Mouse (Mus musculus) lung, postnatal 10 days (tissue): Measurements from ENCODE around the gene Birc2.

ENCODE experiments used
- DNase-seq: peaks from one replicate; pipeline ENCODE4 v3.0.0; 2021

Birc2 gene

DNA sequence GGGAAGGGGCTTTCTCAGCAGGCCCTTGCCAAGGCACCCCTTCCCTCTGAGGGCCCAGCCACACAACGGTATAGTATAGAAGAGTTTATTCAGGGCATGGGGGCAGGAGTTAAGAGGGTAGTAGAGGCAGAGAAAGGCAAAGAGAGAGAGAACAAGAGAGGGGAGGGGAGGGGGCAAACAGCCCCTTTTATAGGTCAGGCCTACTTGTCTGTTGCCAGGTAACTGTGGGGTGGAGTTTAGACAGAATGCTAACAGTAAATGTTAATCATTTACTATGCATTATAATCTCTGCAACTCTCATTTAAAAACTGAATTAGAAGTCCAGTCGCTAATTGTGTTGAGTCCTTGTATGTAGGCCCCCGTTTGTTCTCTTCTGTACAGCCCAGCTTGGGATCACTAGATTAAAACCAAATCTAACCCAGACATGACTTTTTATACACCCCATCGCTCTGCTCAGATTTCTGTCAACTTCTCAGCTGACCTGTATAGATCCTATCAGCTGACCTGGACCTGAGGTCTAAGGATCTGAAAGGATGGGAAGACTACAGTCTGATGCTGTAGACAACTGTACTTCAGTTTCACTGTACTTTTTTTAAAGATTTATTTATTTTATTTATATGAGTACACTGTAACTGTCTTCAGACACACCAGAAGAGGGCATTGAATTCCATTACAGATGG lies 8.5 kb upstream of the Birc2 start:
- DNase-seq: no peak

DNA sequence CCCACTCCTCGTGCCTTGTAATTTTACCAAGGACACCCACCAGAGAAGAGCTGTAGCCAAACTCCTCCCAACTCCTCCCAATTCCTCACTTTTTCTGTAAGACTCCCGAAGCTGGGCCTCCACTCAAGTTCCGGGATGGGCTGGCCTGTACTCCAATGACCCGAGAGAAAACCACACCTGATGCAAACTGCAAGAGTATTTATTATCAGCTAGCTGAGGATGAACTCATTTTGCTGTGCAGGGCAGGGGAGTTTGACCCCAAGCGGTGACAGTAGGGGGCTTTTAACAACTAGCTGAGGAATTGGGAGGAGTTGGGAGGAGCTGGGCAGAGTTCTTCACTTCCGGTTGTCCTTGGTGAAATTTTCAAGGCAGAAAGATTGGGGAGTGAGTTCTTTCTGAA lies 4.4 kb upstream of the Birc2 start:
- DNase-seq: no peak

DNA sequence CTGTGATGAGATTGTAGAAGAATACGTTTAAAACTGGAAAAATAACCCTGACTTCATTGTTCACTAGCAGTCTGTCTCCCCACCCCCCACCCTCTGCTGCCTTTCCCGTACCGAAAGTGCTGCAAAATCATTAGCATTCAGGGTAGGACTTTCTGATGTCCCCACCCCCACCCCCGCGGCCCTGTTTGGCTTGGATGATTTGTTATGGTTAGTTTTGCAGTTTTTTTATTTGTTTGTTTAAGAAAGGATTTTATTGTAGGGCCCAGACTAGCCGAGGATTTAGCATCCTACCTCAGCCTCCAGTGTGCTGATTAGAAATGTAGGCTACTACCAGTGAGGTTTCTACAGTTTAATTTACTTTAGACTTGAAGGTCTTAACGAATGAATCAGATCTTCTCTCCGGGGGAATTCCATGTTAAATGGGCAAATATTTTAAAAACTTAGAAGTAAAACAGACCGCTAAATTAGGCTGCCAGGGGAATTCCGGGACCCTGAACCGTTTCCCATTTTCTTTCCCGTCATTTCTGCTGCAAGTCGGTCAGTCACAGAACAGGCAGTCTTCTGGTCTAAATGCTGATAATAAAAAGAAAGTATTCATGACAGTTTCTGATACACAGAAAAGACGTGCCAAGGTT lies 1.1 kb upstream of the Birc2 start:
- no peak for DNase-seq

DNA sequence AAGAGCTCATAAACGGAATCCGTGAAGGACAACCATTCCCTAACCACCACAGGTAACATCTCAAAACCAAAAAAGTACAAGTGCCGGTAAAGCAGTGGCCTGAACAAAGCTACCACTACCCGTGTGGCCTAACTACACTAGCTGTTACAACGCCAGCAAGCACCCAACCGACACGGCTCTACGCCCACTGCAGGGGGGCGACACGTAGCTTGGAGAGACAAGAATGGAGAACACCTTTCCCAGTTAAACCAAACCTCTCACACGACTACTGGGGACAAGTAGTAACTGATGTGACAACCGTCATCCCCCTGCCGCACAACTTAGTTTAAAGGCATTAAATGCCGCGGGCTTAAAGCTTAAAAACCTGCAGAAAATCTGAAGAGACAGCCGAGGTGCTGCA lies 533 bp downstream of the Birc2 start:
- DNase-seq: peak; percentile 46

DNA sequence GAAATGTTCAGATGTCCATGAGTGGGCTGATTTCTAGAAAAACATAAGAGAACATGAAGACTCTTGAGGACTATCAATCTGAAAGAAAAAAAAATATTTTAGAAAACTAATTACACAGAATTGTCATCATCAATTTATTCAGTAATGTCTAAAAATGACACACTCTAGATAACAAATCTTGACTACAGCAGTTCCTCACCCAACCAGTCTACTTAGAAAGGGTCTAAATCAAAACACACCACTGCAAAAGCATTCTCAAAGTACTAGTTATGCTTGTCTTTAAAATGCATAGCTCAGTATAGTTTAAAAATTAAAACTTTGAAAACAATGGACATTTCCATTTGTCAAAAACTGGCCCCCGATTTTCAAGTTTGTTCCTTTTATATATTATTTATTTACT lies 1.6 kb downstream of the Birc2 start:
- no peak for DNase-seq

DNA sequence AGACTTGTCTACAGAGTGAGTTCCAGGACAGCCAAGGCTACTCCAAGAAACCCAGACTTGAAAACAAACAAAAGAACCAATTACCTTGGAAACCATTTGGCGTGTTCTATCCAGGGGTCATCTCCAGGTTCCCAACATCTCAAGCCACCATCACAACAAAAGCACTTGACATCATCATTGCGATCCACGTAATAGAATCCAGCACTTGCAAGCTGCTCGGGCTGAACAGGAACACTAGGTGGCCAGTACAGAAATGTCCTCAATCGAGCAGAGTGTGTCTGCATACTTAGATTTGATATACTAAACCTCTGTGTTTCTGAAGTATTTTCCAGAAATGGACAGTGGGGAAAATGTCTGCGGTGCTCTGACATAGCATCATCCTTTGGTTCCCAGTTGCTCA lies 3.4 kb downstream of the Birc2 start:
- no peak for DNase-seq

DNA sequence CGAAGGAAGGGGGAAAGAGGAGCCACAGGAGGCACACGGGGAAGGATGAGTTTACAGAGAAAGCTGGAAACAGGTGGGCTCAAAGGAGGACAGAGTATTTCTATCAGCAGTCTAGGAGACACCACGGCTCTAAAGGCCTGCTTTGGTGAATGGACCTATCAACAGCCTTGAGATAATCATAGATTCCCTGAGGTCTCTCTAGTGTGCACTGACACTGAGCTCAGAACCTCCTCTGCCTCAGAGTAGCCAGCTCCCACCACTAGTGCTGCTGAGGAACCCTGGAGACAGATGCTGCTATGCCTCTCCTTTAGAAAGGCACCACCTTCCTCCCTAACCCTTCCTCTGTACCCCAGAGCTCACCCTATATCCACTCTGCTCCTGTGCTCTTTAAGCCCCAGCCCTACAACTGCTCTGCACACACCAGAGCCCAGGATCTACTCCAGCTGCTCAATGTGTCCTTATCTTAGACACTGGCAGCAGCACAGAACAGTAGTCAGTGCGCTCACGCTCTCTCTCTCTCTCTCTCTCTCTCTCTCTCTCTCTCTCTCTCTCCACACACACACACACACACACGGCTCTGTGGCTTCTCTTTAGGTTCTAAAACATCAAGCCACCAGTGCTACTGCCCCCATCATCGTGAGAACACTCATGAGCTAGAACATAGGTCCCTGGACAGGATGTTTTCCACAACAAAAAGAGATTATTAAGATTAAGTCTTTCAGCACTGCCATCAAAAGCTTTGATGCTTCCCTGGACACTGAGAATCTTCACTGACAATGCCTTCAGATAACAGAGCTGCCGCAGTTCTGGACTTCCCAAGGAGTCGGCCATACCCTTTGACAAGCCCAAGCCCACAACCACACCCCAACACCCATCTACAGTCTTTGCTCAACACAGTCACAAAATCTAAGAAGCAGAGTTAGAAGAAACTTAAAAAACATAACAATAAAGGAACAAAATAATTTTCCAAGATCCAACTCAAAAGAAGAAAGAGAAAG lies 7.0 kb downstream of the Birc2 start:
- no peak for DNase-seq

DNA sequence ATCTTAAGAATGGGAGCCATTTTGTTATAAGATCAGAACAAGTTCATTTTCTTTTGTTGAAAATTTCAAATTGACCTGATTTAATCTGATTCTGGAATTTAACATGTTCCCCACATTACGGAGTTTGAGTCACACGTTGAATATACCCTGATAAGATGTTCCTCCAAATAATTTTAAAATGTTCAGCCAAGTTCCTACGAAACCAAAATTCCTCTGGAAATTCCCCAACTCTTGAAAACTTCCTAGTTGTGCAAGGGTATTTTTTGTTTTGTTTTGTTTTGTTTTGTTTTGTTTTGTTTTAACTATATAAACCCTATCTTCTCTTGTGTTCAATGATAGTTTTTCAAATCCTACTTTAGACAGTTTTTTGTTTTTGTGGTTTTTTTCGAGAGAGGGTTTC lies 8.2 kb downstream of the Birc2 start:
- DNase-seq: peak; percentile 11

DNA sequence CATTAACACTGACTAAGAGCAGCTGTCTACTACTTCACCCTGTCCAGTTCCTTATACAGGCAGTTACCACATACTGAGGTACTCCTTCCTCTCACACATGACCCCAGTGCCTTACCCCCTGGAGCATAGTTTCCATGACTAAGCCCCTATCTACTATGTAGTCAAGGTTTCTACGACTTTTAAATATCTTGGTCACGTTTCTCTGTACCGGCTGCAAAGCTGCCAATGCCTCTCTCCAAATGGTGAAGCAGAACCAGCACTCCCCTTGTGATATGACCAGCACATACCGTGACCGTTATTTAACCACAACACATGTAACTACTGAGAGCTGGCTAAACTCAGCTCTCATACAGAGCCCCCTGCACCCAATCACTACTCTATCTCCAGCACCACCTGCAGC lies 11.9 kb downstream of the Birc2 start:
- DNase-seq: no peak

DNA sequence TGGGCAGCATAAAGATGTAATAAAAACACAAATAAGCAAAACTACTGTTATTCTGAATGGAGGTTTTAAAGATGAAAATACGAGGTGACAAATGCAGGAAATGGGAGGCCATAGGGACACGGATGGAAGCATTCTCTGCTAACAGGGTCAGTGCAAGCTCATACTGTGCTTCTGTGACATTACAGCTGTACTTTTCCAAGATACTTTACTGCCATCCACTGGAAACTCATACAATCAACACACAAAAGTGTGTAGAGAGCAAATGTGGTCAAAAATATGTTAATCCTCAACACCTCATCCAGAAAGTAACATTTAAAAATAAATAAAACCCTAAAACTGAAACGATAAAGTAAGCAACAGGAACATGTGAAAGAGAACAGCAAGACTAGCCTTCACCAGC lies 14.1 kb downstream of the Birc2 start:
- no peak for DNase-seq

DNA sequence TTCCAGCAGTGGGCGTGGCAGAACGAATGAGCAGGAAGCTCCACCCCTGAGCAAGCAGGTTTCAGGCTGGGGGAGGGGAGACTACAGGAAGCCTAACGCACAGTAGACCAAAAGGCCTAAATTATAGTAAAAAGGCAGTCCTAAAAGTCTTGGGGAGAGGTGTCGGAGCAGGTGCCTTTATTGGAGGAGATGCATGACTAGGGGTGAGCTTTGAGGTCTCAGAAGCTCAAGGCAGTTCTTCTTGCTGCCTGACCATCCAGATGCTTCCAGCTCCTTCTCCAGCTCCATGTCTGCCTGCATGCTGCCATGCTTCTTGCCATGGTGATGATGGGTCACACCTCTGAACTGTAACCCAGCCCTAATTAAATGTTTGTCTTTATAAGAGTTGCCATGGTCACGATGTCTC lies 31.8 kb downstream of the Birc2 start:
- DNase-seq: no peak

DNA sequence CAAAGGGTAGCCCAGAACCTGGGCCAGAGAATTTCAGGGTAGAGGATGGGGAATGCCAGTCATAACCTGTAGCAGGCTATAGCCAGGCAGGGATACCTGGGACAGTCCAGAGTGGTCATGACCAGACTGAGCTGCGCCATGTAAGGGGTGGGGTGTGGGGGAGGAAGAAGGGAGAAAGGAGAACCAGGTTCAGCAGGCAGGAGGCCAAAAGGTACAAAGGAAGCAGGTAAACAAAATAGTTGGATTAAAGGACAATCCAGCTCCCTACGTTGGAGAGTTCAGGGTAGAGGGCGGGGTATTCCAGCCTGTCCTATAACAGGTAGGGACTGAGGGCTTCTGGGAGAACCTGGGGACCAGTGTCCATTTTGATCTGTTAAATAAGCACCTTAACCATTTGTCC lies 38.3 kb downstream of the Birc2 start:
- DNase-seq: no peak

DNA sequence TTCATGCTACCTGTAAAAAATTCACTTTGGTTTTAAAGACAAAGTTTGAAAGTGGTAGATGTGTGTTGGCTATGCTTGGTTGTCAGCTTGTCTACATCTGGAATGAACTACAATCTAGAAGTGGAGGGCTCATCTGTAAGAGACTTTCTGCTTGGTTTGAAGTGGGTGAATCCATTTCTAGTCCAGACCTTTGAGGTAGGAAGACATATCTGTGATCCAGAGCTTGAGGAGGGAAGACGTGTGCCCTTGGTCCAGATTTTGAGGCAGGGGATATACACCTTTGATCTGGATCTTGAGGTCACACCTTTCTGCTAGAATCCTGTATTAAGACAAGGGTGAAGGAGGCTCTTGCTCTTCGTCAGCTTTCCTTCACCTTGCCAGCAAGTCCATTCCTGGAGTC lies 39.3 kb downstream of the Birc2 start:
- no peak for DNase-seq

DNA sequence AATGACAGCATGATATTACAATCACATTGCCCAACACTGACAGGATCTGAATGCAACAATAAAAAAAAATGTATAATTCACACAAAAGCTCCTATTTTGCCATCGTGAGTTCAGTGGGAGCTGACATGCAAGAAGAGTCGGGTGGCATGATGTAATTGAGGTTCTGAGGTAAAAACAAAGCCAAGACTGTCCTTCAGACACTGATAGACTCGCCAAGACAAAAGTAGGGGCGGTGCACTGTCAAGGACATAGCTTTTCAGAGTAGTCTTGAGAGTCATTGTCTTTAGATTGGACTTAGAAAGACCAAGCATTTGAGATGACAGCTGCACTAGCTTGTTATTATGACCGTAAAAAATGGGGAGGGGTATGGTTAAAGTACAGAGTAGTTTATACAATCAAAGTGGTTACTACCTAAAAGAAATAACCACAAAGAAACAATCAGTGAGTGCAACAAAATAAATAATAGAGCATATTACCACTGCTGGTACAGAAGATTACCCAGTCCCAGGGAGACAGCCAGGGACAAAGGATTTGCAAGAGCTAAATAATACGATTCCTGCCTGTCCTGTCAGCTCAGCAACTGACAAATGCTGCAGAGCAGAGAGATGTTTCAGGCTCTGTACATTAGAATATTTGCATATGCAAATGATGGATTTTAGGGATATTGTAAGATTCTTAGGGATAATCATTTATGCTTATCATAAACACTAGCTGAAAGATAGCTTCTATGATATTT lies 40.6 kb downstream of the Birc2 start:
- DNase-seq: no peak

DNA sequence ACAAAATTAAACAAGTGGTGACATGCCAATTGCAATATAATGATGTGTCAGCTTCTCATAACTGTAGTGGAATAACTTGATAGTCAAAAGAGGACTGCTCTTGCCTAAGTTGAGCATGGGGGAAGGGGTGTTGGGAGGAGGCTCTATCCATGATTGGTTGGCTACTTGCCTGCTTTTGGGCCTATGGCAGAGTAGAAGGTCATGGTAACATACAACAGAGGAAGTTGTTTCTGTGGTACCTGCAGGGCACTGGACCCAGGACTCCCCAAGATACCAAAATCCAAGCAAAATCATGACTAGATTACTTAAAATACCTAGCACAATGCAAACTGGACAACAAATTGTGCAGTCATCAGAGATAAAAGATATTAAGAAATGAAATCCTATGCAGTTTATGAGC lies 41.3 kb downstream of the Birc2 start:
- DNase-seq: no peak

DNA sequence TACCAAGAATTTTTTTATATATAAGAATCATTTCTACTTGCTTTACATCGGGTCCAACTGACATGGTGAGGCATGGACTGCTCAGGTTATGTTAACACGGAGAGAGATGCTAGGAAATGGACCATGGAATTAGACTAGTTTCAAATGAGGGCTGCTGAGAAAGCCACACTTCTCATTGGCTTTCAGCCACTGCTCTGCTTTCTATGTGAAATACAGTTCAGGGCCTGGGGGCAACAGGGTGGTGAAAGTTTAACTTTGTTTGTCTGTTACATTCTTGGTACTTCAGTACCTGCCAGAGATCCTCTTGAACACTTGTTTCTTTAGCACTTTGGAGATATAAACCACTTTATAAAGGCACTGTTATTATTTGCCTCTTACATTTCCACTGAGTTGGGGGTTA lies 43.3 kb downstream of the Birc2 start:
- DNase-seq: no peak

DNA sequence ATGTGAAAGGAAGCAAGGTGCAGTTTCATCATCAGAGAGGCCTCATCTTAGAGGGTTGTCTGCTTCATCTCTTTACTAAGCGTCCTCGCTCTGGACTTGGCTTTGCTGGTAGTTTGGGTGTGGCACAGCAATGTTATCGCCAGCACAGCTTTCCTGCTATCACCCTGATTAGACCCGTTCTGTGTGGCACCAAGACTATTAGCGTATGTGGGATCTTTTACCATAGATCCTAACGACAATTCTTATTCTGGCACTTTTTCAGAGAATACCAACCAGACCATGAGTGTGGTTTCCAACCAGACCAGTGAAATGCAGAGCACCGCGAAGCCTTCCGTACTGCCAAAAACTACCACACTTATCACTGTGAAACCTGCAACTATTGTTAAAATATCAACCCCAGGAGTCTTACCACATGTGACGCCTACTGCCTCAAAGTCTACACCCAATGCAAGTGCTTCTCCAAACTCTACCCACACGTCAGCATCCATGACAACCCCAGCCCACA lies 46.2 kb downstream of the Birc2 start:
- no peak for DNase-seq

DNA sequence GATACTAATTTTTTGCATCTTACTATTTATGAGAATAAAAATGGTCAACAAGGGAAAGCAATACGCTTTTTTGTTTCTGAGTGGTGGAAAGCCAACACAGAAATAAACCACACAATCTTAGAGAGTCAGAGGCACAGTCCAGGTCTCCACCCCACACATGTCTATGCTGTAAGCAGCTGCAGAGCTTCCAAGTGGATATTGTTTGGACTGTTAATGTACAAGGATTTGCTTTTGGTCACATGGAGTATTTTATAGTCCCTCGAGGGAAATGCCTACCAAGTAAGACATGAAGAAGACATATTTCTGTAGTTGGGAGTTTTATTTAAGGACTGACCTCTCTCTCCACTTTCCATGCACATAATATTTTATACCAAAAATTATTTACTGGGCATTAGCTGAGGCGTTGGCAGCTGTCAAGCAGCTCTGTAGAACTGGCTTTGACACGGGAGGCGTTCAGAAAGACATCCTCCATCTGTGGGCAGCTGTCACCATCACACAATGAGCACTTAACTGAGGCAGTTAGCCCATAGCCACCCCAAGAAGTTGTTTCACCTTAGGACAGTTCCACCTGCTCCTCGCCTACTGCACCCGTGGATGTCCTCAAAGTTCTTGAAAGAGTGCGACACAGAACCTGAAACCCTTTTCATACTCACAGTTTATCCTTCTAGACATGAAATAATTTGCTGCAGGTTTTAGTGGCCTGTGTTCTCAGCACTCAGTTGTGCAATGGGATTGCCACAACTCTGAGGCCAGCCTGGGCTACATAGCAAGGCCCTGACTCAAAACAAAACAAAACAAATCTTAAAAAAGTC lies 46.9 kb downstream of the Birc2 start:
- no peak for DNase-seq

DNA sequence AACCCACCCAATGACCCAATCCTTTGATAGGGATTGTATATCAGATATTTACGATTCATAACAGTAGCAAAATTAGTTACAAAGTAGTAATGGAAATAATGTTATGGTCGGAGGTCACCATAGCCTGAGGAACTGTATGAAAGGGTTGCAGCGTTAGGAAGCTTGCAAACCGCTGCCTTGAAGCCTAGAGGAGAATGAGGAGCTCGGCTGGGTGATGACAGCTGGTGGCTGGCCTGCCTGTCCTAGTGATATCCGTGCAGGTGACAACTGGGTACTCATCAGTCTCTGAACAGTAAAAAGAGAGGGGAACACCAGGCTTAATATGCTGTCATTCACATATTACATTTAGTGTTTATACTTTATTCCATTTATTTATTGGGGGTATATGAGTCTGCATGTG lies 48.5 kb downstream of the Birc2 start:
- DNase-seq: no peak

DNA sequence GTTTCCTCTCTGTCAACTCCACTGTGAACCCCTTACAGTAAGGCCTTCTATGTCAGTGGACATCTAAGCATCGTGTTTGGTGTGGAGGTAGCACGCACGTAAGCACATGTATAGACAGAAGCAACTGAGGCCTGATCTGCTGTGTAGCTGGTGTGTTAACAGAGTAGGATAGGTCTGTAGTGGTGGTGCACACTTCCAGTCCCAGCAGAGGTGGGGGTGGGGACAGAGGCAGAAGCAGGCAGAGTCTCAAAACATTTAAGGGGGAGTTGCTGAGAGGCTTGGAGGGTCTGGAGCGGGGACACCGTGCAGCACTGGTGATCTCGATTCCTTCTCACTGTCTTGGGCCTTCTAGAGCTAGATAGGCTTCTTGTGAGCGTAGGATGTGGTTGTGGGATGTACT lies 50.8 kb downstream of the Birc2 start:
- DNase-seq: no peak

DNA sequence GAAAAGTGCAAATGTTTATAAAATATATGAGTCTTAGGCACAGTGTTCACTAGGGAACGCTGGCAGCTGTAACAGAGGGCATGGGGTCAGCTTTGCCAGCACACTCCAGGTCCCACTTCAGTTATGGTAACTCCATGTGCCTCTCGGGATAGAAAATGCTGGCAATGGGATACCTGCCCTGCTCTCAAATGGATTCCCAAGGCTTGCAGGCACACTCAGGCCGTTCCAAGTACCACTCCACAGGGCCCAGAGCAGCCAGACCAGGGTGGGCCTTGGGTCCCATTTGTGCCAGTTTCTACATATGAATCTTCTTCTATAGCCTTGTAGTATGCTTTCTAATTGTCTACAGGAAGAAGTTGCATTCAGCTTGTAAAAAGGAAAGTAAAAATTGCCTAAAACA lies 51.5 kb downstream of the Birc2 start:
- no peak for DNase-seq

DNA sequence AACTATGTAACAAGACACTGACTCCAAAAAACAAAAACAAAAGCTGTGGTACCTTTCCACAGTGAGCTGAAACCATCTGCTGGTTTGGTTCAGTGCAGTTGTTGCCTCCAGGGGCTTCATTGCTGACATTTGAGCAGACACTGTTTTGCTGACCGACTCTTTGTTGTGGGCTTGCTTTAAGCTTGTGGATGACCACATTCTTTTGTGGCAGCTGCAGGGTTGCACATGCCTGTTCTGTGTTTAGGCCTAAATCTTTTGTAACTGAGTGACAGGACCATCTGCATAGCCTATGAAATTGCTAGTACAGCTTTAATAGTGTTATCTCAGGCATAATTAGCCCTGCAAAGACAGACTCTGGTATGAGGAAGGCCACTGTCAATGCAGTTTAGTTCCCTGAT lies 52.2 kb downstream of the Birc2 start:
- no peak for DNase-seq
